Mouse (Mus musculus): Measurements from ENCODE around the gene Tbc1d7.

DNA sequence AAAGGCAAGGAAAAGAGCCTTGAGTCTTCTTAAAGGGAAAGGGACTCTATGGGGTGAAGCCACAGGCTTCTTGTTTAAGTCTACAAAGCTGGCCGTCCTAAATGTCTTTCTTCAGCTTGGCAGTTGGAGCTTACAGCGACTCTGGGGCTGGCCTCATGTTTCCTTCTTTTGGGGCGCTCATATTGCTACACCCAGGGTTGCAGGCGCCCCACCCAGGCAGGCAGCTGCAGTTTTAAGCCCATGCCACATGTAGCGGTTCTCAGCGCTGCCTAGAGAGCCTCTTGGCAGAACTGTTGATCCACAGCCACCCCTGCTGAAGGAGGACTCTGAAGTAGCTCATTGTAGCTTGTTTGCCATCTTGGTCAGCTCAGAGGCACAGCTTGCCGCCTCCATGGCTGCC is 28.0 kb upstream of the Tbc1d7 start:
- TF ChIP-seq EP300 (IDR thresholded peaks at IDR 0.05; ENCODE audit: low read depth) (no peak), CTCF (IDR thresholded peaks at IDR 0.05; ENCODE audit: low read depth) (no peak)
